Mouse (Mus musculus) adipose tissue, adult 10 weeks (tissue): Measurements from ENCODE around the gene Rufy3. TPM values are rescaled to one million over a fixed set of nuclear protein-coding genes. Genes with fewer than 3 reads are reported as not detected.

Experiments
- polyA plus RNA-seq: library from polyadenylated mRNA; stranded (reverse); fragments of 350-450 nt; fragmentation: Illumina TruSeq; extraction: RNeasy Lipid Tissue Mini Kit (QIAGEN cat#74804); gene quantifications from one replicate; pipeline ENCODE4 v1.2.3, GENCODE M21; 2014; ENCODE audit warnings: low read depth, low replicate concordance

The Rufy3 gene
- 17.5 TPM for polyA plus RNA-seq

DNA sequence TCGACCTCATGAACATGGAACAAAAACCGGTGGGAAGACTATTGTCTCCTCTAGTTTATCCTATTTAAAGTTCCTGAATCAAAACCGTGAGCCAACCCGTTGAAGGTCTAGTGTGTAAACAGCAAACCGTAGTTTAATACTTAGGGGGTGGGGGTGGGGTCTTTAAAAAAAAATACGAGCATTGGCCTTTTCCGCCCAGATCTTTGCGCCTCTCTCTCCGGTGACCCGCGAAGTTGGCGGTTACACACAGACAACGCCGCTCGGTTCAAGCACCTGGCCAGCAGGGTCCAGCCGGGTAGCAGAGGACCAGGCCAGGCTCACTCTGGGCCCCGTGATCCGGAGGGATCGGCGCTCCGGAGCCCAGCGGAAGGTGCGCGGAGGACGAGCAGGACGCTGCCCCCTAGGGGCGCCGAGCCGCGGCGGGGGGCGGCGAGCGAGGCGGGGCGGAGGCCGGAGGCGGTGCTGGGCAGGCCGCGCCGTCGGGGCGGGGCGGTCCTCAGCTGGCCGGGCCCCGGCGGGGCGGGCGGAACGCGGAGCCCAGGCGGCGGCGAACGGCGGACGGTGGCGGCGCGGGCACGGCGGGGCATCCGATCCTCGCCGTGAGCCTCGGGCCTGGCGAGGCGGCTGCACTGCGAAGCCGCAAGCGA, at the start of gene Rufy3:
Gene Rufy3, plus strand, starts transcription at position 540 of the 647 bp plus-strand sequence.

DNA sequence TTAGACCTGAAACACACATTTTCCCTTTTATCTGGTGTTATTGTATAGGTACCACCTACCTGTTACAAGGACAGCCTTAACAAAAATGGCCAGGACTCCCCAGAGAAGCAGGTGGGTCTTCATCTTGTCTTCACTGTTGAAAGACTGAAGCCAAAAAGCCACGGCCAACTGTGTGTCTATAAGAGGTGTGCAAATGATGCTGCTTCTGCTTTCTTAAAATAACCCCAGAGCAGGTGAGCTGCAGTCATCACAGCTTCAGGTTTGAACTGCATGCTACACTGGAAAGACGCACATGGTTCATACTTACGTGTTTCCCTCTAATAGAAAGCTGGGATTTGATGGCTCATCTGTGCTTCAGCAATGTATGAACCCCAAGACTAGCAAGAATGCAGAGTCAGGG, 37.2 kb upstream of the Rufy3 start, which contains the start of gene Jchain:
Gene Jchain, minus strand, starts transcription at position 235 of the 400 bp plus-strand sequence.

DNA sequence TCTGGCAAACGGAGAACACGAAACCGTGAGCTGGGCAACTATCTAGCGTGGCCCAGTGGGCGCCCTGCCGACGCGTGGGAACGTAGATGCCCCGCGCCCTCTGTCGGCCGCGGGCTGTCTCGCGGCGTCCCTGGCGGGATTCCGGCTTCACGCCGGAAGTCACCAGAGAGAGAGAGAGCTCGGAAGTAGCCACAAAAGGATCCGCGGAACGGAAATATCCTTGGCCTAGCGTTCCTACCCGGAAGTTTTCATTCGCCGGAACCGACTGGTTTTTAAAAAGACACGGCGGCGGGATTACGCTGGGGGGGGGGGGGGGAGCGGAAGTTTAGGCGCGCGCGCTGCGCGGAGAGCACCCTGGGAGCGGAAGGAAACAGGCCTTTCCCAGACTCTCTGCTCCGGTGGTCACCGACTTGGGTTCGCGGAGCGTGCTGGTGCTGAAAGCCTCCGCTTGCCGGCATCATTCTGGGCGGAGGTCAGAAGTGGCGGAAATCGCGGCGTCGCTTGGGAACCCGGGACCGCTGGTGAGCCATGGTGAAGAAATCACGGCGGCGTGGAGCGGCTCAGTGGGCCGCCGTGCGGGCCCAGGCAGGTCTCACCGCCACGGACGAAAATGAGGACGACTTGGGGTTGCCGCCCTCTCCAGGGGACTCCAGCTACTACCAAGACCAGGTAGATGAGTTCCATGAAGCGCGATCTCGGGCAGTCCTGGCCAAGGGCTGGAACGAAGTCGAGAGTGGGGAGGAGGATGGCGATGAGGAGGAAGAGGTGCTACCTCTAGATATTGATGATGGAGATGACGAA, 10.6 kb upstream of the Rufy3 start, which contains the start of gene Utp3:
Gene Utp3, plus strand, starts transcription at position 377 of the 801 bp plus-strand sequence.

DNA sequence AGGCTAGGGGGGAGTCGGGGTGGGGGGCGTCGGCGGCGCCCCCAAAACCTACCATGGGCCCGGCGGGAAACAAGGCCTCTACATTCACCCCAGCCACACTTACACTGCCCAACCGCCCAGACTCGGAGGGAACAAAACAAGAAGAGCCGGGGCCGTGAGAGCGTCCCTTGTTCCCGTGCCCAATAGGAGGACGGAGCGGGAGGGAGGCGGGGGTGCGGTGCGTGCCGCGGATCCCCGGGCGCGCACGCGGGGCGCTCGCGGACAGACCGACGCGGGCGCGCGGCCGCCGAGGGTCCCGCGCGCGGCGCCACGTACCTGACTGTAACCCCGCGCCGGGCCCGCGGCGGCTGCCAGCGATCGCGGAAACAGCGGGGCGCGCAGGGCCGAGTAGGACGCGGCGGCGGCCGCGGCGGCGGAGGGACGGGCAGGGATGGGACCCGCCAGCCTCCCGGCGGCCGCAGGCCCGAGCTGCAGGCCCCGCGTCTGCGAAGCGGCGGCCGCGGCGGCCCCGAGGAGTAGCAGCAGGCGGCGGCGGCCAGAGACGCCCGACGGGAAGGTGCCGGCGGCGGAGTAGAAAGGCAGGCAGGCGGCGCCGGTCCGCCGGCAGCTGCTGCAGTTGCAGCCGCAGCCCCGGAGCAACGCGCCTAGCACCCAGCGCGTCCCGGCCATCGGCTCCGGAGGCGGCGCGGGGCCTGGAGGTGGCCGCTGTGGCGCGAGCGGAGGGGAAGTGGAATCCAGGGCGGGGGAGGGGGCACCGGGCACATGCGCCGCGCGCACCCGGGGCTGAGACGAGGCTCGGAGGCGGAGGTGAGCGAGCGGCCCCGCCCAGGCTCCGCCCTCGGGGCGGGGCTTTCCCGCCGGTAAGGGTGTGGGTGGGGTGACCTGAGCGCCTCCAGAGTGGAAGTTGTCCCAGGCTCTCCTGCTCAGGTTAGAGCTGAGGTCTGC, 110.9 kb downstream of the Rufy3 start, which contains the start of gene Grsf1:
Gene Grsf1, minus strand, starts transcription at position 729 of the 945 bp plus-strand sequence.

Other genes with a start within 250 kb of the Rufy3 start
- gene Prol1, start 247.7 kb upstream of the Rufy3 start, polyA plus RNA-seq, result not detected
- not detected for gene Amtn, start 188.9 kb upstream of the Rufy3 start, polyA plus RNA-seq
- gene Ambn, start 109.0 kb upstream of the Rufy3 start, polyA plus RNA-seq, result not detected
- not detected for gene Enam, start 77.1 kb upstream of the Rufy3 start, polyA plus RNA-seq
- 7.1 TPM for gene Jchain, start 37.1 kb upstream of the Rufy3 start, polyA plus RNA-seq
- 32.8 TPM for gene Utp3, start 10.6 kb upstream of the Rufy3 start, polyA plus RNA-seq
- gene Grsf1, start 111.1 kb downstream of the Rufy3 start, polyA plus RNA-seq, result 72.2 TPM
- gene Mob1b, start 155.8 kb downstream of the Rufy3 start, polyA plus RNA-seq, result 13.9 TPM
- gene Dck, start 200.0 kb downstream of the Rufy3 start, polyA plus RNA-seq, result 6.1 TPM